Mouse (Mus musculus): Measurements from ENCODE around the gene Slc41a3. TPM values are rescaled to one million over a fixed set of nuclear protein-coding genes. Genes with fewer than 3 reads are reported as not detected.

The Slc41a3 gene
- polyA plus RNA-seq (2012; rRNA removed): 73.3 and 79.5 TPM in 2 replicates

GRCm38 (mm10) chr6:90604533-90605297, at the start of gene Slc41a3:
Slc41a3 (plus strand) TSS chr6:90604725.
- Histone ChIP-seq H3K4me1 (ENCODE audit: control insufficient read depth, insufficient read depth, low read length) (peaks cover 6% of the 10 kb centered on the region), H3K36me3 (ENCODE audit: control insufficient read depth, insufficient read depth, low read length) (no peaks in the 10 kb centered on the region), H3K4me3 (ENCODE audit: control insufficient read depth, low read depth, low read length) (peak within 1 kb of the TSS; percentile 80), H3K27ac (ENCODE audit: control insufficient read depth, insufficient read depth, low read depth, low read length) (peak within 1 kb of the TSS; percentile 82), H3K27me3 (ENCODE audit: control insufficient read depth, insufficient read depth, low read length) (no peaks in the 10 kb centered on the region)
- TF ChIP-seq CTCF (IDR thresholded peaks at IDR 0.05; ENCODE audit: control insufficient read depth, insufficient read depth, insufficient replicate concordance, low read depth, low read length) (peak; percentile 20; the same call in 1 of the 2 replicates), POLR2A (IDR thresholded peaks at IDR 0.05; ENCODE audit: control insufficient read depth, low read depth, low read length) (peak; percentile 89)

GRCm38 (mm10) chr6:90556534-90557058, 47.9 kb upstream of the Slc41a3 start:
- Histone ChIP-seq H3K27me3 (ENCODE audit: control insufficient read depth, insufficient read depth, low read length) (no peaks in the 10 kb centered on the region), H3K4me3 (ENCODE audit: control insufficient read depth, low read depth, low read length) (no peak overlapping the region), H3K27ac (ENCODE audit: control insufficient read depth, insufficient read depth, low read depth, low read length) (no peak overlapping the region), H3K4me1 (ENCODE audit: control insufficient read depth, insufficient read depth, low read length) (no peaks in the 10 kb centered on the region), H3K36me3 (ENCODE audit: control insufficient read depth, insufficient read depth, low read length) (no peaks in the 10 kb centered on the region)
- TF ChIP-seq CTCF (IDR thresholded peaks at IDR 0.05; ENCODE audit: control insufficient read depth, insufficient read depth, insufficient replicate concordance, low read depth, low read length): no peak
- no peak for TF ChIP-seq POLR2A (IDR thresholded peaks at IDR 0.05; ENCODE audit: control insufficient read depth, low read depth, low read length)

- Histone ChIP-seq H3K27ac (ENCODE audit: control insufficient read depth, insufficient read depth, low read depth, low read length) (no peak overlapping the region), H3K36me3 (ENCODE audit: control insufficient read depth, insufficient read depth, low read length) (no peaks in the 10 kb centered on the region), H3K4me1 (ENCODE audit: control insufficient read depth, insufficient read depth, low read length) (no peaks in the 10 kb centered on the region), H3K4me3 (ENCODE audit: control insufficient read depth, low read depth, low read length) (no peak overlapping the region), H3K27me3 (ENCODE audit: control insufficient read depth, insufficient read depth, low read length) (no peaks in the 10 kb centered on the region)
- TF ChIP-seq POLR2A (IDR thresholded peaks at IDR 0.05; ENCODE audit: control insufficient read depth, low read depth, low read length): no peak
- TF ChIP-seq CTCF (IDR thresholded peaks at IDR 0.05; ENCODE audit: control insufficient read depth, insufficient read depth, insufficient replicate concordance, low read depth, low read length): no peak
Measured at GRCm38 (mm10) chr6:90557077-90557476, 47.4 kb upstream of the Slc41a3 start.

GRCm38 (mm10) chr6:90557829-90558693, 46.5 kb upstream of the Slc41a3 start:
- no peak overlapping the region for H3K4me3 ChIP-seq (ENCODE audit: control insufficient read depth, low read depth, low read length)
- H3K27me3 ChIP-seq (ENCODE audit: control insufficient read depth, insufficient read depth, low read length): no peaks in the 10 kb centered on the region
- H3K36me3 ChIP-seq (ENCODE audit: control insufficient read depth, insufficient read depth, low read length): no peaks in the 10 kb centered on the region
- TF ChIP-seq POLR2A (IDR thresholded peaks at IDR 0.05; ENCODE audit: control insufficient read depth, low read depth, low read length): no peak
- TF ChIP-seq CTCF (IDR thresholded peaks at IDR 0.05; ENCODE audit: control insufficient read depth, insufficient read depth, insufficient replicate concordance, low read depth, low read length): no peak
- H3K4me1 ChIP-seq (ENCODE audit: control insufficient read depth, insufficient read depth, low read length): no peaks in the 10 kb centered on the region
- H3K27ac ChIP-seq (ENCODE audit: control insufficient read depth, insufficient read depth, low read depth, low read length): no peak overlapping the region

- no peaks in the 10 kb centered on the region for H3K4me1 ChIP-seq (ENCODE audit: control insufficient read depth, insufficient read depth, low read length)
- H3K4me3 ChIP-seq (ENCODE audit: control insufficient read depth, low read depth, low read length): no peak overlapping the region
- no peaks in the 10 kb centered on the region for H3K36me3 ChIP-seq (ENCODE audit: control insufficient read depth, insufficient read depth, low read length)
- no peaks in the 10 kb centered on the region for H3K27me3 ChIP-seq (ENCODE audit: control insufficient read depth, insufficient read depth, low read length)
- no peak overlapping the region for H3K27ac ChIP-seq (ENCODE audit: control insufficient read depth, insufficient read depth, low read depth, low read length)
- TF ChIP-seq POLR2A (IDR thresholded peaks at IDR 0.05; ENCODE audit: control insufficient read depth, low read depth, low read length): no peak
- TF ChIP-seq CTCF (IDR thresholded peaks at IDR 0.05; ENCODE audit: control insufficient read depth, insufficient read depth, insufficient replicate concordance, low read depth, low read length): no peak
Measured at GRCm38 (mm10) chr6:90560390-90561058, 44.0 kb upstream of the Slc41a3 start.

GRCm38 (mm10) chr6:90561234-90561781, 43.2 kb upstream of the Slc41a3 start:
- no peaks in the 10 kb centered on the region for H3K27me3 ChIP-seq (ENCODE audit: control insufficient read depth, insufficient read depth, low read length)
- no peaks in the 10 kb centered on the region for H3K36me3 ChIP-seq (ENCODE audit: control insufficient read depth, insufficient read depth, low read length)
- H3K4me1 ChIP-seq (ENCODE audit: control insufficient read depth, insufficient read depth, low read length): no peaks in the 10 kb centered on the region
- H3K4me3 ChIP-seq (ENCODE audit: control insufficient read depth, low read depth, low read length): no peak overlapping the region
- TF ChIP-seq CTCF (IDR thresholded peaks at IDR 0.05; ENCODE audit: control insufficient read depth, insufficient read depth, insufficient replicate concordance, low read depth, low read length): no peak
- H3K27ac ChIP-seq (ENCODE audit: control insufficient read depth, insufficient read depth, low read depth, low read length): no peak overlapping the region

Data from testis, adult 2 months (tissue).